Mouse (Mus musculus) adrenal gland, postnatal 14 days (tissue): ENCODE measurements at regions not wholly inside any gene's neighbourhood (a gene's known extent, or its start where the extent isn't known, plus 50 kb on each side); places are given as distances from the start of the nearest gene placed in this dataset.

Source experiments
- DNase-seq: peaks from one replicate; pipeline ENCODE4 v3.0.0; 2021; ENCODE audit warnings: mixed read lengths

GRCm38 (mm10) chr3:100773237-100773636 is 52.0 kb upstream of the Vtcn1 start:
- DNase-seq: no peak

- no peak for DNase-seq
These were observed 53.9 kb upstream of the Vtcn1 start for GRCm38 (mm10) chr3:100771363-100771762.

- DNase-seq: no peak
These were observed 54.4 kb upstream of the Vtcn1 start for GRCm38 (mm10) chr3:100770841-100771240.

- DNase-seq: no peak
These were observed 56.1 kb upstream of the Vtcn1 start for GRCm38 (mm10) chr3:100769146-100769545.

- no peak for DNase-seq
These were observed 57.1 kb upstream of the Vtcn1 start for GRCm38 (mm10) chr3:100768170-100768624.

- no peak for DNase-seq
These were observed 59.9 kb upstream of the Vtcn1 start for GRCm38 (mm10) chr3:100765323-100765722.

- DNase-seq: no peak
These were observed 62.4 kb upstream of the Vtcn1 start for GRCm38 (mm10) chr3:100762895-100763294.

- DNase-seq: no peak
These were observed 65.9 kb upstream of the Vtcn1 start for GRCm38 (mm10) chr3:100759091-100759941.

- no peak for DNase-seq
These were observed 69.4 kb upstream of the Man1a2 start for GRCm38 (mm10) chr3:100754677-100755076.

GRCm38 (mm10) chr3:100751211-100751610 is 65.9 kb upstream of the Man1a2 start:
- DNase-seq: no peak

GRCm38 (mm10) chr3:100748727-100749126 is 63.4 kb upstream of the Man1a2 start:
- peak; percentile 24 for DNase-seq

GRCm38 (mm10) chr3:100748309-100748691 is 63.0 kb upstream of the Man1a2 start:
- DNase-seq: no peak

GRCm38 (mm10) chr3:100747421-100748308 is 62.4 kb upstream of the Man1a2 start:
- no peak for DNase-seq

GRCm38 (mm10) chr3:100737660-100738059 is 52.4 kb upstream of the Man1a2 start:
- no peak for DNase-seq

- DNase-seq: no peak
These were observed 51.2 kb upstream of the Man1a2 start for GRCm38 (mm10) chr3:100736539-100736938.
